Mouse (Mus musculus): ENCODE measurements around the gene Tas1r2. TPM values are rescaled to one million over a fixed set of nuclear protein-coding genes. Genes with fewer than 3 reads are reported as not detected.

The Tas1r2 gene
- under 1 TPM in 1 of 2 experiments, not detected in 1; 0.05 TPM for polyA plus RNA-seq (2012; fragmentation: generic; extraction: Trizol)

DNA sequence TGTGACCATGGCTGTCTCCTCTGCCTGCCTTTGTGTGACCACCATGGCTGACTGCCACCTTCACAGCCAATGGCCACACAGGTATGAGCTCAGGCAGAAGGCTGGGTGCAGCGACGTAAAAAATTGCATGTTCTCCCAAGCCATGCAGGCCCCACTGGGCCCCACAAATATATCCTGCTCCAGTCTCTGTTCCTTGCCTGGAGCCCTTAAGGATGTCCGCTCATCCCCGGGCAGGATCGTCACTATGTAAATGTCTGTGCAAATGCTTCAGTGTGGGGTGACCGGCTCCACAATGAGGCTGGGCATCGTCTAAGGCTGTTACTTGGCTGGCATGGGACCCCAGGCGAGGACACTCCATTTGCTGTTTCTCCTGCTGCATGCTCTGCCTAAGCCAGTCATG is at the start of gene Tas1r2:
TSS of gene Tas1r2 (plus strand) at position 301 of the 400 bp plus-strand sequence.

DNA sequence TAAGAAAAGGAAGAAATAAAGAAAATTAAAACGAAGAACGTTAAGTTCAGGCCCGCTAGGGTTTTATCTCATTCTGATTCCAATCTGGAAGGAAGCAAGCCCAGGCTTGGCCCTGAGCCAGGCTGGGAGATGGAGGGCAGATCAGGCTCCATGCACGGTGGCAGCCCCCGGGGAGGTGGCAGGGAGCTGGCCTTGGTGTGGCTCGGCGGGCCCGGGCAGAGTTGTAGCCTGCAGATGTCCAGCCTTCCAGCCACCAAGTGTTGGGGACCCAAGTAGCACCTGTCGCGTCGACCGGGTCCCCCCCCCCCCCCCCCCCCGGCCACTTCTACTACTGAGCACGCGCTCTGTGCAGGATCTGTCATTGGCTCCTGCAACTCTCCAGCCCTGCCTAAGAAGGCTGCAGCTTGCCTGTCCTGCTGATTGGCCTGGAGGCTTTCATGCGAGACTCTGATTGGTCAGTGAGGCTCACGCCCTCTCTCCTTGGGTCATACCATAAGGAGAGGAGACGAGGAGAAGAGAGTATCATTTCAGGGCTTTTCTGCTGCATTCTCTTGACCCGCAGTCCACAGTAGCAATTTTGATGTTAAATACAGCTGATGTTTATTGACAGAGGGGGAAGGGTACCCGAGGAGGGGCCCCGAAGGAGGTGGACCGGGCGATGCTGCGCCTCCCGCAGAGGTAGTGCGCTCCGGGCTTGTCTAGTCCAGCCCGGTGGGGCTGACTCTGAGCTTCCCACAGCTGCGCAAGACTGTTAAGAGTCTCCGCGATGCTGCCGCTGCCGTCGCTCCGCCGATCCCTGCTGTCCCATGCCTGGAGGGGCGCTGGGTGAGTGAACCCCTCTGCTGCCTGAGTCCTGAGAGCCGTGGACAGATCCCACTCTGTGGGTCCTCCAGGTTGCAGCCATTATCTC is 30.7 kb upstream of the Tas1r2 start, which contains the start of gene Aldh4a1:
TSS of gene Aldh4a1 (plus strand) at position 494 of the 910 bp plus-strand sequence.

Other genes with a start within 250 kb of the Tas1r2 start
- 1 to 10 TPM; 4.2 to 8.3 TPM for gene Iffo2, start 123.0 kb upstream of the Tas1r2 start, polyA plus RNA-seq (2012; fragmentation: generic; extraction: Trizol)
- gene Gm21969, start 50.4 kb upstream of the Tas1r2 start, polyA plus RNA-seq (2012; fragmentation: generic; extraction: Trizol): not detected
- gene Aldh4a1, start 30.7 kb upstream of the Tas1r2 start, polyA plus RNA-seq (2012; fragmentation: generic; extraction: Trizol): 1 to 10 TPM; 3.0 to 9.1 TPM
- gene Pax7, start 180.0 kb downstream of the Tas1r2 start, polyA plus RNA-seq (2012; fragmentation: generic; extraction: Trizol): not detected

Measured in C3H10T1/2 (cell line).